12 mouse cellular contexts compared by ENCODE assay signal in the genomic region with DNA sequence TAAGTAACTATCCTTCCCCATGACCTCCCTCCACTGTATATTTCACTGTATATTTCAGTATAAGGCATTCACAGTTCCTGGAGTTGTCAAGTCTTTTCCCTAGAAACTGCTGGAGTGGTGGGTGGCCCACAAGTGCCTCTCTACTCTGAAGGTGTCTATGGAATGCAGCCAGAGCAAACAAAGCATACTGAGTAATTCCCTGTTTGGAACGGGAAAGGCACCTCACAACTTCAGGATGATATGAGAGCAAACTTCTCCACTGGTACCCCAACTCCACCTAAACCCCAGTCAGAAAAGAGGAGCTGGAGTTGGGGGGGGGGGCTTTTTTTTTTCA. TPM values are rescaled to one million over a fixed set of nuclear protein-coding genes. Genes with fewer than 3 reads are reported as not detected.
DNase-seq lines count a peak whose midpoint lies in the region.
"Had no signal": no experiment of that assay in that cellular context is flagged by ENCODE, and none has a peak within 500 bp of the region (broad histone marks: within the 10 kb centered on the region; RNA-seq: fewer than 3 reads in every experiment).

No protein-coding gene starts in this region.

- peak; percentile 59 to 83 for DNase-seq in frontal cortex, postnatal 36 days (ENCODE audit: low spot score in 2 of 2)
- no peak for DNase-seq in frontal cortex, postnatal 14 days (ENCODE audit: low spot score in 2 of 2)
- DNase-seq in left cerebral cortex, adult 18-20 months (ENCODE audit: low spot score in 2 of 2): peak; percentile 64 to 75
- no peak for DNase-seq in left cerebral cortex, postnatal 4 days
- DNase-seq in left cerebral cortex, adult 9 months (ENCODE audit: low spot score in 2 of 2): peak; percentile 42 to 74
- DNase-seq in lung, postnatal 25 days (ENCODE audit: low spot score): peak; percentile 71
- no peak for DNase-seq in ovary, postnatal 10 days (ENCODE audit: low spot score)
- no peak for DNase-seq in gastrocnemius, adult 8-10 months (ENCODE audit: low spot score in 2 of 2)
- DNase-seq: adrenal gland, postnatal 14 days; cerebellum, adult 18-20 months; kidney, postnatal 25 days; spleen, adult 18-20 months had no signal

- intact Hi-C loops in left cerebral cortex, postnatal 4 days (cut with DNase I): no loop called here

RNA-seq across cellular contexts. Expression of a gene that starts 25.5 kb away (rescaled TPM):
- total RNA-seq in left cerebral cortex, adult 18-20 months (2021): 100 to 1,000 TPM; 100 to 101 TPM
- 100 to 1,000 TPM; 110 to 126 TPM for total RNA-seq in left cerebral cortex, postnatal 4 days (2021)
- 10 to 100 TPM; 11.9 to 18.5 (median 12.6) TPM for total RNA-seq in gastrocnemius, adult 8-10 months (2022)

Comparison
In these comparisons a context has a peak if more than half of its experiments do, and no peak if none do; other contexts are left out.
1. DNase-seq: peak in frontal cortex, postnatal 36 days (2 of 2), left cerebral cortex, adult 18-20 months (2 of 2), left cerebral cortex, adult 9 months (2 of 2) and lung, postnatal 25 days (single experiment); none in frontal cortex, postnatal 14 days (0 of 2), left cerebral cortex, postnatal 4 days (single experiment), ovary, postnatal 10 days (single experiment) and gastrocnemius, adult 8-10 months (0 of 2).
2. RNA of a gene that starts 25.5 kb away (total RNA-seq): 110 to 126 TPM in left cerebral cortex, postnatal 4 days and 100 to 101 TPM in left cerebral cortex, adult 18-20 months; 11.9 to 18.5 TPM in gastrocnemius, adult 8-10 months; every median in the first group is over 4 times any median in the second.